Mouse (Mus musculus) forebrain, embryonic 11.5 days (tissue): ENCODE results near the gene Kdm2b. TPM values are rescaled to one million over a fixed set of nuclear protein-coding genes. Genes with fewer than 3 reads are reported as not detected.

Experiments
- ATAC-seq: fragments of 200-750 bp; cut with Nextera tagmentation; replicated peaks from 2 replicates; pipeline ENCODE4 v1.8.0; 2017; ENCODE audit warnings: moderate TSS enrichment; ENCODE audit not compliant: low FRiP score
- DNase-seq: peaks from one replicate; pipeline ENCODE4 v3.0.0-alpha.2; 2017; ENCODE audit warnings: low spot score
- H3K27ac ChIP-seq: fragments of 300-500 bp; sonication (generic); 2 replicates; pipeline ENCODE4 v1.5.1; 2014; ENCODE audit warnings: low read depth, low read length
- H3K27me3 ChIP-seq: fragments of 300-500 bp; sonication (generic); 2 replicates; pipeline ENCODE4 v1.6.1; 2014; ENCODE audit warnings: mild to moderate bottlenecking, low read length, mixed read lengths; ENCODE audit not compliant: control insufficient read depth, insufficient read depth
- H3K36me3 ChIP-seq: fragments of 300-500 bp; sonication (generic); 2 replicates; pipeline ENCODE4 v1.6.1; 2014; ENCODE audit warnings: mild to moderate bottlenecking, low read length, moderate library complexity, mixed read lengths; ENCODE audit not compliant: control insufficient read depth, insufficient read depth
- H3K4me1 ChIP-seq: fragments of 300-500 bp; sonication (generic); replicated peaks from 2 replicates; pipeline ENCODE4 v1.6.1; 2014; ENCODE audit warnings: low read length, mixed read lengths; ENCODE audit not compliant: control insufficient read depth, insufficient read depth
- H3K4me2 ChIP-seq: fragments of 300-500 bp; sonication (generic); 2 replicates; pipeline ENCODE4 v1.6.1; 2014; ENCODE audit warnings: low read depth, mild to moderate bottlenecking, low read length, moderate library complexity, mixed read lengths; ENCODE audit not compliant: severe bottlenecking
- H3K4me3 ChIP-seq: fragments of 300-500 bp; sonication (generic); 2 replicates; pipeline ENCODE4 v1.5.1; 2014; ENCODE audit warnings: low read depth, low read length
- H3K9ac ChIP-seq: fragments of 300-500 bp; sonication (generic); 2 replicates; pipeline ENCODE4 v1.6.1; 2014; ENCODE audit warnings: low read length
- H3K9me3 ChIP-seq: fragments of 300-500 bp; sonication (generic); 2 replicates; pipeline ENCODE4 v1.6.1; 2016; ENCODE audit warnings: low read length, mixed read lengths; ENCODE audit not compliant: control insufficient read depth
- WGBS: fragments of 180-500 bp; shearing (Covaris S2); extraction: QIAGEN DNeasy Blood & Tissue Kit; methylation state at CpG from one replicate; pipeline ENCODE4 v1.1.7; 2014; 5-methylcytosine and 5-hydroxymethylcytosine counted together
- polyA plus RNA-seq: library from polyadenylated mRNA; unstranded; fragments of >200 nt; fragmentation: Nextera tagmentation; extraction: Ambion mirVana; gene quantifications from 2 replicates; pipeline ENCODE4 v1.2.1, GENCODE M21; 2014

The Kdm2b gene
- polyA plus RNA-seq, 1 experiment from 2014 or later, result 92.4 TPM

- no peaks in the 10 kb centered on the region for H3K9me3 ChIP-seq
- peaks cover 17% of the 10 kb centered on the region; the same call in 1 of the 2 replicates for H3K4me1 ChIP-seq
- 35% methylated on average over 8 of the region's 8 CpGs for WGBS
- ATAC-seq (no peak), DNase-seq (no peak)
- no peak overlapping the region for H3K27ac ChIP-seq
- H3K27me3 ChIP-seq, result peaks cover 2% of the 10 kb centered on the region; the same call in 1 of the 2 replicates
- H3K4me3 ChIP-seq, result peak overlapping the region; percentile 61
- H3K36me3 ChIP-seq, result no peaks in the 10 kb centered on the region
- peak overlapping the region; percentile 57 for H3K9ac ChIP-seq
- peak overlapping the region; percentile 80 for H3K4me2 ChIP-seq
These were observed 26.3 kb upstream of the Kdm2b start for GRCm38 (mm10) chr5:123015915-123016314.

- peak within 1 kb of the TSS; percentile 73 for H3K27ac ChIP-seq
- H3K4me3 ChIP-seq, result peak within 1 kb of the TSS; percentile 61
- H3K9ac ChIP-seq, result peak within 1 kb of the TSS; percentile 57
- H3K27me3 ChIP-seq, result peaks cover 2% of the 10 kb centered on the region; the same call in 1 of the 2 replicates
- H3K4me2 ChIP-seq, result peak within 1 kb of the TSS; percentile 80
- H3K36me3 ChIP-seq, result no peaks in the 10 kb centered on the region
- H3K4me1 ChIP-seq, result peaks cover 17% of the 10 kb centered on the region; the same call in 1 of the 2 replicates
- DNase-seq (peak; percentile 99), ATAC-seq (peak; percentile 90)
- WGBS, result under 1% methylated on average over 96 of the region's 106 CpGs
- H3K9me3 ChIP-seq, result no peaks in the 10 kb centered on the region
These were observed 25.4 kb upstream of the Kdm2b start, which contains the start of gene Orai1 for GRCm38 (mm10) chr5:123014753-123015701. TSS of gene Orai1 (plus strand) at chr5:123015074.

- ATAC-seq (no peak), DNase-seq (peak; percentile 77)
- Histone ChIP-seq H3K9ac (no peak overlapping the region), H3K27ac (no peak overlapping the region), H3K4me3 (no peak overlapping the region), H3K27me3 (peaks cover 2% of the 10 kb centered on the region; the same call in 1 of the 2 replicates), H3K9me3 (no peaks in the 10 kb centered on the region), H3K4me2 (no peak overlapping the region), H3K4me1 (peaks cover 10% of the 10 kb centered on the region; the same call in 1 of the 2 replicates), H3K36me3 (no peaks in the 10 kb centered on the region)
- WGBS, result 67% methylated on average over 9 of the region's 9 CpGs
These were observed 24.1 kb upstream of the Kdm2b start for GRCm38 (mm10) chr5:123013599-123014315.

- H3K4me3 ChIP-seq, result no peak overlapping the region
- peaks cover 10% of the 10 kb centered on the region; the same call in 1 of the 2 replicates for H3K4me1 ChIP-seq
- no peak overlapping the region for H3K27ac ChIP-seq
- WGBS, result 93% methylated on average over 9 of the region's 9 CpGs
- no peaks in the 10 kb centered on the region for H3K36me3 ChIP-seq
- no peaks in the 10 kb centered on the region for H3K9me3 ChIP-seq
- DNase-seq, result no peak
- no peak for ATAC-seq
- H3K27me3 ChIP-seq, result peaks cover 2% of the 10 kb centered on the region; the same call in 1 of the 2 replicates
- no peak overlapping the region for H3K4me2 ChIP-seq
- H3K9ac ChIP-seq, result no peak overlapping the region
These were observed 22.1 kb upstream of the Kdm2b start for GRCm38 (mm10) chr5:123011705-123012104.

- no peak overlapping the region for H3K27ac ChIP-seq
- DNase-seq (no peak), ATAC-seq (no peak)
- no peak overlapping the region for H3K4me2 ChIP-seq
- no peak overlapping the region for H3K9ac ChIP-seq
- no peaks in the 10 kb centered on the region; the same call in 1 of the 2 replicates for H3K27me3 ChIP-seq
- H3K36me3 ChIP-seq, result no peaks in the 10 kb centered on the region
- no peak overlapping the region for H3K4me3 ChIP-seq
- H3K9me3 ChIP-seq, result no peaks in the 10 kb centered on the region
- 90% methylated on average over 6 of the region's 6 CpGs for WGBS
- H3K4me1 ChIP-seq, result peaks cover 7% of the 10 kb centered on the region; the same call in 1 of the 2 replicates
These were observed 21.2 kb upstream of the Kdm2b start for GRCm38 (mm10) chr5:123010806-123011205.

GRCm38 (mm10) chr5:123009873-123010272, 20.2 kb upstream of the Kdm2b start:
- Histone ChIP-seq H3K9ac (no peak overlapping the region), H3K4me2 (no peak overlapping the region), H3K4me3 (no peak overlapping the region), H3K36me3 (no peaks in the 10 kb centered on the region), H3K27me3 (no peaks in the 10 kb centered on the region), H3K4me1 (0 out of 2 replicates have a peak, but pooled peaks cover 3% of the 10 kb centered on the region), H3K9me3 (no peaks in the 10 kb centered on the region), H3K27ac (no peak overlapping the region)
- DNase-seq, result no peak
- WGBS, result 80% methylated on average over 11 of the region's 11 CpGs
- no peak for ATAC-seq

- 83% methylated on average over 7 of the region's 7 CpGs for whole genome bisulfite sequencing
- Histone ChIP-seq H3K27me3 (no peaks in the 10 kb centered on the region), H3K27ac (no peak overlapping the region), H3K4me2 (no peak overlapping the region), H3K36me3 (no peaks in the 10 kb centered on the region), H3K9ac (no peak overlapping the region), H3K4me3 (no peak overlapping the region), H3K9me3 (no peaks in the 10 kb centered on the region), H3K4me1 (no peaks in the 10 kb centered on the region)
- ATAC-seq (no peak), DNase-seq (no peak)
These were observed 19.4 kb upstream of the Kdm2b start for GRCm38 (mm10) chr5:123008877-123009493.
